Mouse (Mus musculus): ENCODE measurements around the gene Tlr13.

GRCm38 (mm10) chrX:106142936-106143335 is at the start of gene Tlr13:
- no peak for TF ChIP-seq CTCF (IDR thresholded peaks at IDR 0.05; ENCODE audit: control insufficient read depth, insufficient read depth, insufficient replicate concordance, low read depth, low read length)
- no peak for TF ChIP-seq POLR2A (IDR thresholded peaks at IDR 0.05; ENCODE audit: control insufficient read depth, low read depth, low read length)
